Mouse (Mus musculus): ENCODE data around the gene Ankar.

The Ankar gene

DNA sequence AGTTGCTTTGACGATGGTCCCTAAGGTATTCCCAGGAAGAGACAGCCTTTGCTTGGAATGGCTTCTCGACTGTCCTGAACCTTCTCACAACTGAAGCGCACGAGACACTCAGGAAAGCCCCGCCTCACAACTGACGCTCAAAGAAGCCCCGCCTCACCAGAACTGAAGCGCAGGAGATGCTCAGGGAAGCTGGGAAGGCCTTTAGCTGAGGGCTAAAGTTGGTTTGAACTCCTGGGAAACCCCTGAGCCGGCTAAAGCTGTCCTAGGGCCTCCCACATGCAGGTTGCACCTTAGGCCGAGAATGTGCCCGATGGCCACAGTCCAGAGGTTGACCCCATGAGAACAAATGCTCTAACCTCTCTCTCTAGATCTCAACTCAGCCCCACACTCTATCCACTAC lies at the start of gene Ankar:
TSS of gene Ankar (minus strand) at position 101 of the 400 bp plus-strand sequence.
- DNase-seq (ENCODE audit: low spot score): no peak

- no peak for DNase-seq (ENCODE audit: low spot score)
Measured at GRCm38 (mm10) chr1:72746382-72746781, 46.0 kb upstream of the Ankar start.

GRCm38 (mm10) chr1:72744816-72745506 lies 44.6 kb upstream of the Ankar start:
- no peak for DNase-seq (ENCODE audit: low spot score)

- DNase-seq (ENCODE audit: low spot score): no peak
Measured at GRCm38 (mm10) chr1:72741406-72741805, 41.0 kb upstream of the Ankar start.

- DNase-seq (ENCODE audit: low spot score): no peak
Measured at GRCm38 (mm10) chr1:72739681-72740063, 39.3 kb upstream of the Ankar start.

GRCm38 (mm10) chr1:72738946-72739680 lies 38.7 kb upstream of the Ankar start:
- DNase-seq (ENCODE audit: low spot score): no peak

- DNase-seq (ENCODE audit: low spot score): no peak
Measured at GRCm38 (mm10) chr1:72736397-72737125, 36.2 kb upstream of the Ankar start.

DNA sequence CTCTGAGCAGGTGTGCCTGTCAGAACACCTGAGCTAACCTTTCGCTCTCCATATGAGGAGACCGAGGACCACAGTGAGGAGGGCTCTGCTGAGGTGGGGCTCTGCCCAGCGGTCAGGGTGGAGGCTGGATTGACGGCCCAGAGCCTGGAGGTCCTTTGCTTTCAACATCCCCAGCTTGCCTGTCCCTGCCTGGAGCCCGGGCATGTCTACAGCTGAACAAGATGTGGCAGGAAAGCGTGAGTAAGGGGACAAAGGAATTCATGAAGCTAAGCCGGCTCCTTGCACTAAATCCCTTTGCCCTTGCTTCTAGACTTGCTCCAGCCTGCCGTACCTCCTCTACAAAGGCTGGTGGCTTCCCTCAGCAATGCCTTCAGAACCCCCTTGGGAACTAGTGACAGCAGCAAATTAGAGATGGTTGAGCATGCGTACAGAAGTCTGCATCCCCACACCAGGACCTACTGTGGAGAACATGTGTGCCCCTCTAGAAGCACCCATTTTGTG lies 32.9 kb upstream of the Ankar start:
- no peak for DNase-seq (ENCODE audit: low spot score)

DNA sequence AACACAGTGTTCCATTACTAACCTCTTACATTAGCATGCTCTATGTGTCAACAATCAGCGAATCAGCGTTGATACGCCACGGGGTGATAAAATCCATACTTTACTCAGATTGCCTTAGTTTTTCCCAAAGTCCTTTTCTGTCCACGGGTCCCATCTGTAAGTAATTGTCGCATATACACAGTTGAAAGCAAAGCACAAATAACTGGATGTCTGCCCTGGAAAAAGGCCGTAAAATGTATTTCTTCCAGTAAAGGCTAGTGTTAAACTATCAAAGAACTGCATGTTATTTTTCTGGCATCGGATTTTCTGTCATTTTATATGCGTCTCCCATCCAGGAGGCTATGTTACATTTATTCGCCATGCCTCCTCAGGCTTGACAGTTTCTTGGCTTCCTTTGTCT lies 29.7 kb upstream of the Ankar start:
- DNase-seq (ENCODE audit: low spot score): no peak

DNA sequence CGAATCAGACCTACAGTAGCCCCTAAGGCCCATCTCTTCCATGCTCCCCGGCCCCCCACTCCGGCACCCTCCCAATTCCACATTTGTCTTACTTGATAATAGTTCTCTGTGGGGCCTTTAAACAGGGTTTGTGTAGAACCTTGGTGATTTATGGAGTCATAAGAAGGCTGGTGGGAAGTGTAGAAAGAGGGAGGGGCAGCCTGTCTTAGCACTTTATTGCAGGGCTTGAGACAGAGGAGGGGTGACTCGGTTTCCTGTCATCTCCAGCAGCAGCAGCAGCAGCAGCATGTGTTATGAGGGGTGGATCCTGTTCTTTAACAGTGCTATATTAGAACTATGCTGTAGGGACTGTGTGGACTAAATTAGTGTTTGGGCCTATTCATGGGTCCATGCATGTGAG lies 28.4 kb upstream of the Ankar start:
- DNase-seq (ENCODE audit: low spot score): no peak

DNA sequence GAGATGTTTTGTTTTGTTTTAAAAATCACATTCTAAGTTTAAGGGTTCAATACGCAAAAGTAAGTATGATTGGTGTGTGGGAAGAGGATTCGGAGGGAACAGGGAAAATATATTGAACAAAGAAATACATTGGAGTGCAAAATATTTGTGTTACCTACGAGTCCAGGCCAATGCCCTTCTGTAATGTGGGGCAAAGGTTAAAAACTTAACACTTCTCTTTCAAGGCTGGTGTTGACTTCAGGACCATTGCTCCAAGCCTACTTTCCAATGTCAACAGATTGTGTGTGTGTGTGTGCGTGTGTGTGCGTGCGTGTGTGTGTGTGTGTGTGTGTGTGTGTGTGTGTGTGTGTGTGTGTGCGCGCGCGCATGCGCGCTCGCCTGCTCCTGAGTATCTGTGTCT lies 25.6 kb upstream of the Ankar start:
- DNase-seq (ENCODE audit: low spot score): no peak

- DNase-seq (ENCODE audit: low spot score): no peak
Measured at GRCm38 (mm10) chr1:72724354-72724753, 24.0 kb upstream of the Ankar start.

DNA sequence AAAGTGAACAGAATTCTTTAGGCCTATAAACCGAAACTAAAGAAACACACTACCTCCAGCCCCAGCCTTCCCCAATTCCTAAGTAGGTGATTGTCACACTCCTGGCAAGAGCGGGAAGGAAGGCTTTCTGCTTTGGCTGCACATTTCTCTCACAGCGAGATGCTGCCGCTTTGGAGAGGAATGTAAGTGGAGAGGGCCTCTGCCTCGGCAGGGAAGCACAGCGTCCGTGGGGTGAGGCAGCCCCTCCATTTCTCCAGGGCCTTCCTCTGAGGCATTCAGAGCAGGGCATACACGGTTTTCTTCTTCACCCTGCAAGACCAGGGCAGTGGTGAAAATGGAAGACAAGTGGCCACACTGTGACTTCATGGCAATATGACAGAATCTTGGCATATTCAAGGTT lies 22.3 kb upstream of the Ankar start:
- no peak for DNase-seq (ENCODE audit: low spot score)

- DNase-seq (ENCODE audit: low spot score): peak; percentile 53
Measured at GRCm38 (mm10) chr1:72720115-72720725, 19.8 kb upstream of the Ankar start.

DNA sequence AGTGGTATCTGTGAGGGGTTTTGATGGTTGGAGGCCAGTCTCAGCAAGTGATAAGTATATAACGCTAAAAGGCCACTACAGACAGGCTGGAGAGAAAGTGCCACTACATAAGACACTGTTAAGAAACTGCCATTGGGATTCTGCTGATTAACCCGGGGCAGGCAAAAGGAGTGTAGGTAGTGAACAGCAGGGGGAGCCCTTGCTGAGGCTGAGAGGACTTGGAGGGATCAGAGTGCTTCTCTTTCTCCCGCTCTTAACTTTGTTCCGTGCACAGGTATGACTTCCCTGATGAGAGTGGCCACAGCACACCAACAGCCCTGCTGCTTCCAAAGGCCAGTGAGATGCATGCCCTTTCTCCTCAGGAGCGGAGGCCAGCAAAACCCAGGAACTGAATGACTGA lies 18.5 kb upstream of the Ankar start:
- peak; percentile 89 for DNase-seq (ENCODE audit: low spot score)

GRCm38 (mm10) chr1:72717540-72717939 lies 17.2 kb upstream of the Ankar start:
- no peak for DNase-seq (ENCODE audit: low spot score)

DNA sequence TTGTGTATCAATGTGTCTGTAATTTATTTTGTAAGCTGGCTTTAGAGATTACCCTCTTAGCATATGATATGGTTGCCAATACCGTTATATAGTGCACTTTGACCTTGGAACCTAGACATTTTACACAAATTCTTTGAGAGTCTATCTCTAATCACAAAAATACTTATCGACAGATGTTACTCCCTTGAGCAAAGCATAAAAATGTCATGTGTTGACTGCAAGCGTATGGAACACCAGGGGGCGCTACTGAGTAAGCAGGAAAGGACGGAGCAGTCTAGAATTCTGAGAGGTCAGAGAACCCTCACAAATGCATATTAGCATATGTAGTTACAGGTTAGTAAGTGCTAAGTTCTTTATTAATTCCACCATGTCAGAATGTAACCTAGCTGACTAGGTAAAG lies 16.5 kb upstream of the Ankar start:
- DNase-seq (ENCODE audit: low spot score): peak; percentile 85

DNA sequence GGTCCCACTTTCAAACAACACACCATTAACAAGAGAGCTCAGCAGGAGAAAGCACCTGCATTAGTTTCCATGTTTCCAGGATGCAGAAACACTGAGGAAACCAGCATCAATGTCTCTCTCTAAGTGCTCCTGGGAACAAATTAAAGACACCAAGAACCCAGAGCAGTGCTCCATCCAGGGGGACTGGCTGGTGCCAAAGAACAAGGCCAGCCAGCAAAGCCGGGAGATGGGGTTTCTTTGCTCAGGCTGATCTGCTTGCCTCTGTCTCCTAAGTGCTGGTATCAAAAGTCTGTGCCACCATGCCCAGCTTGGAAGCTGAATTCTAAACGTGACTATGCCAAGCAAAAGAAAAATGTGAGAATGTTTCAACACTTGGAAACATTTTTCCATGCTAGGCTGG lies 16.0 kb upstream of the Ankar start:
- no peak for DNase-seq (ENCODE audit: low spot score)

- no peak for DNase-seq (ENCODE audit: low spot score)
Measured at GRCm38 (mm10) chr1:72715593-72716361, 15.4 kb upstream of the Ankar start.

GRCm38 (mm10) chr1:72715065-72715464 lies 14.7 kb upstream of the Ankar start:
- no peak for DNase-seq (ENCODE audit: low spot score)

- no peak for DNase-seq (ENCODE audit: low spot score)
Measured at GRCm38 (mm10) chr1:72714547-72714946, 14.2 kb upstream of the Ankar start.

GRCm38 (mm10) chr1:72711684-72712083 lies 11.3 kb upstream of the Ankar start:
- no peak for DNase-seq (ENCODE audit: low spot score)
